Mouse (Mus musculus) small intestine, adult 2 months (tissue): ENCODE data around the gene Gmfg. TPM values are rescaled to one million over a fixed set of nuclear protein-coding genes. Genes with fewer than 3 reads are reported as not detected.

Source experiments
- H3K27ac ChIP-seq: fragments of 200-500 bp; 2 replicates; pipeline ENCODE4 v1.5.1; 2012; ENCODE audit warnings: low read depth, low read length, control low read depth, inconsistent platforms; ENCODE audit not compliant: insufficient read depth
- H3K27me3 ChIP-seq: fragments of 200-500 bp; 2 replicates; pipeline ENCODE4 v1.6.1; 2012; ENCODE audit warnings: mild to moderate bottlenecking, moderate library complexity, low read length, inconsistent platforms; ENCODE audit not compliant: control insufficient read depth, insufficient read depth
- H3K36me3 ChIP-seq: fragments of 200-500 bp; 2 replicates; pipeline ENCODE4 v1.6.1; 2012; ENCODE audit warnings: mild to moderate bottlenecking, low read length, control low read depth, inconsistent platforms; ENCODE audit not compliant: control insufficient read depth, insufficient read depth
- H3K4me1 ChIP-seq: fragments of 200-500 bp; 2 replicates; pipeline ENCODE4 v1.6.1; 2012; ENCODE audit warnings: low read length, inconsistent platforms, mixed read lengths; ENCODE audit not compliant: control insufficient read depth, insufficient read depth, insufficient read length
- H3K4me3 ChIP-seq: fragments of 200-500 bp; 2 replicates; pipeline ENCODE4 v1.5.1; 2012; ENCODE audit warnings: low read depth, mild to moderate bottlenecking, control low read depth, inconsistent platforms, low read length, moderate library complexity
- CTCF ChIP-seq: fragments of 200-500 bp; IDR thresholded peaks from 2 replicates; pipeline ENCODE4 v1.5.1; 2012; ENCODE audit warnings: low read depth, mild to moderate bottlenecking, control low read depth, inconsistent platforms, low read length, moderate library complexity, mixed read lengths; ENCODE audit not compliant: insufficient replicate concordance, insufficient read length; ENCODE audit errors: extremely low read depth
- POLR2A ChIP-seq: fragments of 200-500 bp; IDR thresholded peaks from 2 replicates; pipeline ENCODE4 v1.6.1; 2012; ENCODE audit warnings: low read depth, mild to moderate bottlenecking, control low read depth, inconsistent platforms, low read length, moderate library complexity
- WGBS: fragments of 180-500 bp; shearing (Covaris S2); methylation state at CpG from one replicate; pipeline ENCODE4 v1.1.7; 2018; 5-methylcytosine and 5-hydroxymethylcytosine counted together
- polyA plus RNA-seq: library from polyadenylated mRNA; depleted of rRNA; stranded (reverse); fragments of >200 nt; gene quantifications from 2 replicates; pipeline ENCODE4 v1.2.3, GENCODE M21; 2012

Gmfg gene
- polyA plus RNA-seq, 1 experiment, result 7.0 TPM

DNA sequence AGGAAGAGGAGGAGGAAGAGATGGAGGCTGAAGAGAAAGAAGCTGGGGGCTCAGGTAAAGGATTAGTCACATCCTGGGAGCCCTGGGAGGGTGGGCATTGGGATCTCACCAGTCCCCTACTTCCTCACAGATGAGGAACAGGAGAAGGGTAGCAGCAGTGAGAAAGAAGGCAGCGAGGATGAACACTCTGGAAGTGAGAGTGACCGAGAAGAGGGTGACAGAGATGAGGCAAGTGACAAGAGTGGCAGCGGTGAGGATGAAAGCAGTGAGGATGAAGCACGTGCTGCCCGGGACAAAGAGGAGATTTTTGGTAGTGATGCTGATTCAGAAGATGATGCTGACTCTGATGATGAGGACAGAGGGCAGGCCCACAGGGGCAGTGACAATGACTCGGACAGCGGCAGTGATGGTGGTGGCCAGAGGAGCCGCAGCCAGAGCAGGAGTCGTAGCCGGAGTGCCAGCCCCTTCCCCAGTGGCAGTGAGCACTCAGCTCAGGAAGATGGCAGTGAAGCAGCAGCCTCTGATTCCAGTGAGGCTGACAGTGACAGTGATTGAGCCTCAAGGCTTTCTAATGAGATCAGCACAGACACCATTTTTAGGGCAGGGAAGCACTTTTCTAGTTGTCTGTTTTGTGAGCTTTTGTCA lies 38.4 kb upstream of the Gmfg start:
- H3K27ac ChIP-seq, result no peak overlapping the region
- H3K36me3 ChIP-seq, result peaks cover 66% of the 10 kb centered on the region
- no peak overlapping the region for H3K4me3 ChIP-seq
- 89% methylated on average over 10 of the region's 10 CpGs for WGBS
- TF ChIP-seq POLR2A, result no peak
- TF ChIP-seq CTCF, result no peak
- no peaks in the 10 kb centered on the region for H3K27me3 ChIP-seq
- H3K4me1 ChIP-seq, result peaks cover under 1% of the 10 kb centered on the region; the same call in 1 of the 2 replicates

DNA sequence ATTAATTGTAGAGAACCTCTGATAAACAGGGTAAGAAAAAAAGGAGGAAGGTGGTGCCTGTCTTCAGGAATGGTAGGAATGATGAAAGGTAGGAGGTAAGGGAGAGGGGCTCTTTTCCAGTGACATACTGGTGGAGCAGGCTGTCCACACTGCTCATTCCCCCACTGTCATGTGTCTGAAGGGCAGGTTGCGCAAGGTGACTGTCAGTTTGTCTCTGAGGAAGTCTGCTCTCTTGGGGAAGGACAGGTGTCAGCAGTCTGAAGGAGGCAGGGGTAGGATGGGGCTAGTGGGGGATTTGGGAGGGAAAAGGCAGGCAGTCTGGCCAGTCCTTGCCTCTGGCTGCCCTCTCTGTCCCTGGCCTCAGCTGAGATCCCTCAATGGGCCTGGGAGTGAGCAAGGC lies 36.2 kb upstream of the Gmfg start:
- peaks cover 73% of the 10 kb centered on the region for H3K36me3 ChIP-seq

DNA sequence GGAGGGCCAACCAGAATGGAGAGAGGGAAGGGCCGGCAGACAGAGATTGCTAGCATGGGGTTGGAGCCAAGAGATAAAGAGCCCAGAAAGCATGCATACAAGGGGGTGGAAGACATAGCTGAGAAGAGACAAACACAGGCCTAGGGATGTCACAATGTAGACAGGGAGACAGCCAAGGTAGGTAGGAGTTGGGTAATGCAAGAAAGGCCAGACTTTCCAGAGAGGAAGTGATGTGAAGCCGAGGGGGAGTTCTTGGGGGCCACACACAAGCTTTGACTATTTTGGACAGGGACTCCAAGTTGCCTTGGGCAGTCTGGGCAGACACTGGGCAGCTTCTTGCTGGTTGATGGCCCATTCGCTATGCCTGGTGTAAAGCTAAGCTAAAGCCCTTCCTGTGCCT lies 35.3 kb upstream of the Gmfg start:
- Histone ChIP-seq H3K27me3 (no peaks in the 10 kb centered on the region), H3K36me3 (peaks cover 73% of the 10 kb centered on the region), H3K27ac (no peak overlapping the region), H3K4me3 (no peak overlapping the region), H3K4me1 (no peaks in the 10 kb centered on the region)
- TF ChIP-seq POLR2A (no peak), CTCF (no peak)
- WGBS, result 66% methylated on average over 3 of the region's 3 CpGs

More for the DNA sequence above, 36.2 kb upstream of the Gmfg start:
- H3K4me3 ChIP-seq, result no peak overlapping the region
- H3K4me1 ChIP-seq, result no peaks in the 10 kb centered on the region
- TF ChIP-seq POLR2A (no peak), CTCF (no peak)
- no peaks in the 10 kb centered on the region for H3K27me3 ChIP-seq
- WGBS, result 100% methylated on average over 1 of the region's 1 CpGs
- H3K27ac ChIP-seq, result no peak overlapping the region

DNA sequence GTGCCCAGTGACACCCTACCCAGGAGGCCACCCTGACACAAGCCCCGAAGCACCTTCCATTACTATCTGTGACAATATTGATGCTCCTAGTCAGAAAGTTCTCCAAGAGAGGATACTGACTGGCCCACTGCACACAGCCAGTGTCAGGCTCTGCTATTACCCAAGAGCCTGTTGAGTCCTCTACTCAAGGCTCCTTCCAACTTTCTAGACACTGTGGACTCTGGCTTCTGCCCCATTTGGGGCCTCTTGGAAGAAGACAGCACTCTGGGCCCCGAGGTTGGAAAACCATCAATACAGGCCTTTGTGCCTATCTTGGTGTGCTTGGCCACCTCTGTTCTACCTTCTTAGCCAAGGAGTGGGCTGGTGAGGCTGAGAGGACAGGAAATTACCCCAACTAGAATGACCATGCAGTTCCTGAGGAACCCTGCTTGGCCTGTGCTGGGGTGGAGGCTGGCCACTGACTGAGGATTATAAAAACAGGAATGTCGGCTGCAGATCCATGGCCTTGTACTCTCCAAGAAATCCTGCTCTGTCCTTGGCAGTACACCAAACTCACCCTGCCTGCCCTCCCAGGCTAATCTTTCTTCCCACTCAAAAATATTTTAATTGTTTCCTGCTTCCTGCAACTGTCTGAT lies 26.3 kb upstream of the Gmfg start:
- TF ChIP-seq CTCF, result no peak
- TF ChIP-seq POLR2A, result no peak
- WGBS, result 40% methylated on average over 3 of the region's 3 CpGs
- H3K4me3 ChIP-seq, result no peak overlapping the region
- H3K27me3 ChIP-seq, result no peaks in the 10 kb centered on the region
- H3K36me3 ChIP-seq, result peaks cover 46% of the 10 kb centered on the region
- peaks cover 10% of the 10 kb centered on the region for H3K4me1 ChIP-seq
- H3K27ac ChIP-seq, result peak overlapping the region; percentile 62

DNA sequence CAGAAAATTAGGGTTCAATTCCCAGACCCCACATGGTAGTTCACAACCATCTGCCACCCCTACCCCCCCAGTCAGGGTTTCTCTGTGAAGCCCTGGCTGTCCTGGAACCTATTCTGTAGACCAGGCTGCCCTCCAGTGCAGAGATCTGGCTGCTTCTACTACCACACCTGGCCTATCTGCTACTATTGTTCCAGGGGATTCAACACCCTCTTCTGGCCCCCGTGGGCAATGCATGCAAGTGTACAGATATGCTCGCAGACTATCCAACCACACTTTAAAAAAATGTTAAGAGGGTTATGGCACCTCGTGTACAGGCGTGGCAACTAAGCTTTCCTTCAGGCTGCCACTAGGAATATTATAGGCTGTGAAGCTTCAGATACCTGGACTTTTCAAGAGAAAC lies 24.4 kb upstream of the Gmfg start:
- TF ChIP-seq CTCF (no peak), POLR2A (no peak)
- WGBS, result 51% methylated on average over 4 of the region's 4 CpGs
- peaks cover 31% of the 10 kb centered on the region for H3K36me3 ChIP-seq

DNA sequence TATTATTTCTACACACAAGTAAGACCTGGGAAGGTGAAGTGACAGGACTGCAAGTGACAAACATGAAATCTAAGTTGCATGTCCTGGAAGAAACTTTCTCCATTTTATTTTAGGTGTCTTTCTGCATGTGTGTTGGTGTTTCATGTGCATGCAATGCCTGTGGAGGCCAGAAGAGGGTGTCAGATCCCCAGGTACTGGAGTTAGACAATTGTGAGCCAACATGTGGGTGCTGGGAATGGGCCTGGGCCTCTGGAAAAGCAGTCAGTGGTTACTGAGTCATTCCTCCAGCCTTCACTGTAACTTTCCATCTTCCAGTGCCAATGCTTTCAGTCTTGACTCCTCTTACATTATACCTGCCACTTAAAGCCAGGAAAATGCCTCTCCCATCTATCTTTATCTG lies 19.9 kb upstream of the Gmfg start:
- TF ChIP-seq CTCF (no peak), POLR2A (no peak)
- no peaks in the 10 kb centered on the region for H3K4me1 ChIP-seq
- H3K36me3 ChIP-seq, result peaks cover 39% of the 10 kb centered on the region
- no peaks in the 10 kb centered on the region for H3K27me3 ChIP-seq
- no peak overlapping the region for H3K4me3 ChIP-seq
- H3K27ac ChIP-seq, result no peak overlapping the region

More for the DNA sequence above, 24.4 kb upstream of the Gmfg start:
- no peaks in the 10 kb centered on the region for H3K27me3 ChIP-seq
- H3K4me3 ChIP-seq, result no peak overlapping the region
- H3K4me1 ChIP-seq, result peaks cover 10% of the 10 kb centered on the region
- H3K27ac ChIP-seq, result no peak overlapping the region

DNA sequence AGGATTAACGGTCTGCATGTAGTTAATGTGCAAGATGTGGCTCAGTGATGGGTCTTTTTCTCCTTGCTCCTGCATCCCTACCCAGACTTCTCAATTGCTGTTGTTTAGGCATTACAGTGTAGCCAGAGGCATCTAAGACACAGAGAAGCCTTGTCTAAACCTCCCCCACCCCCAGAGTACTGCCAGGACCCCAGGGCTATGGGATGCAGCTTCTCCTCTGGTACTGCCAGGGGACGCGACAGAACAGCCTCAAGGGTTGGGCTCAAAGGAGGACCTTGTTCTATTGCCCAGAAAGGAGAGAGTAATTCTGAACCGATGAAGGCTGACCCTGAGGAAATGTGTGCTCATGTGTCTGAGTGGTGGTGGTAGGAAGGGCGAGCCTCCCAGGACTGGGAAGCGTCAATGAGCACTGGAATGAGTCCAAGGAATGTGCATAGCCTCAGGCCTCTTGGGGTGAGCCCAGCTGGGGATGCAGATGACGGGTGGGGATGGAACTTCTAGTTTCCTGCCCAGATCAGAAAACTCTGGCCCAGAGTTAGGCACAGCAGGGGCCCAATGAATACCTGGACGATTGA lies 19.1 kb upstream of the Gmfg start:
- no peak overlapping the region for H3K27ac ChIP-seq
- no peak overlapping the region for H3K4me3 ChIP-seq
- no peak for TF ChIP-seq CTCF
- TF ChIP-seq POLR2A, result no peak
- 62% methylated on average over 8 of the region's 8 CpGs for WGBS
- peaks cover 37% of the 10 kb centered on the region for H3K36me3 ChIP-seq
- H3K27me3 ChIP-seq, result no peaks in the 10 kb centered on the region
- no peaks in the 10 kb centered on the region for H3K4me1 ChIP-seq
